Mouse (Mus musculus) cerebellum, postnatal 10 days (tissue): ENCODE results near the gene Wbp1.

Experiments
- DNase-seq, 2 experiments: peaks; one replicate each; pipeline ENCODE4 v3.0.0; 2021; ENCODE audit warnings: mixed read lengths in 2 of 2

The Wbp1 gene

DNA sequence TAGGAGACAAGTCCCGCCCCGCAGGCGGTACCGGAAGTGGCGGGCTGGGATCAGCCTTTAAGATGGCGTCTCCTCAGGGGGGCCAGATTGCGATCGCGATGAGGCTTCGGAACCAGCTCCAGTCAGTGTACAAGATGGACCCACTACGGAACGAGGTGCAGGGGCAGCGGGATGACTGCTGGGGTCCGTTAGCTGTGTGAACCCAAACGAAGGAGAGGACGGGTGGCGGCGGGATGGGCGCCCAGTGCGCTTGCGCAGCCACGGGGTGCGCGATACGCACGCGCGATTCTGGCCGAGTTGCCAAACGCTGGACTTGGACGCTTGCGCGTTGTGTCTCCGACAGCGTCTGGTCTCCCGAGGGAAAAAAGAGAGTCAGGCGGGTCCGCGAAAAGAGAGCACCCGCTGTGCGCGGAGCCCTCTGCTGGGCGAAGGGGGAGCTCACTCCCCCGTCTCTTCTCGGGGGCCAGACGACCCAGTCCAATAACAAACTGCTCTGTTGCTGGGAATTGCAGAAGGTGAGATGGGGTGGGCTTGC is 43.0 kb downstream of the Wbp1 start:
- peak; percentile 100 for DNase-seq

DNA sequence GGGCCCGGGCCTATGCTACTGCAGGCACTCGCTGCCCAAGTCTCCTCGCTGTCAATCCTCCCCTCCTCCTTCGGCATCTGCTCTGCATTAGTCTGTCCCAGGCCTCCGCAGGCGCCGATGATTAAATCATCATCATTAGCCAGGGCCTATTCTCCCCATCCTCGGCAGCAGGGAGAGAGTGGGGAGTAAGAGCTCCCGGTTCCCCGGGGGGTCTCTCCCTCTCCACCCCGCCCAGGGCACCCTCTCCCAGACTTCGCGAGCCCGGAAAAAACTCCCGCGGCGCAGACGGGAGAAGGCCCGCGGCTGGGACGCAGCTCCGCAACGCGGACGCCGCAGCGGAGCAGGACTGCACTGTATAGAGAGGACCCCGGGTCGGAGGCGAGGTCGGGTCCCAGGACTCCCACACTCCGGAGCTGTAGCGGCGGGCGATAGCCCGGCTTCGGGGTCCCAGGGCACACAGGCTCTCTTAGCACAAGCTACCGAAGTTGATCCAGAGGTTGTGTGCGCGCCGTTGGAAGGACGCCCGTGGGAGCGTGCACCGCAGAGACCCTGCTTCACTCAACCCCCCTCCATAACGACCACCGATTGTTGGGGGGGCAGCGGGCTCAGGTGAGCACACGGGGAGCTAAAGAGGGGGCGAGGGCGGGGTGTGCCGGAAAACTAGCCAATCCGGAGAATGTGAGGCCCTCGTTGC is 43.6 kb downstream of the Wbp1 start, which contains the start of gene Pcgf1:
Gene Pcgf1, plus strand, starts transcription at position 240 of the 694 bp plus-strand sequence.
- peak in 1 of 2 experiments; percentile 68 for DNase-seq

DNA sequence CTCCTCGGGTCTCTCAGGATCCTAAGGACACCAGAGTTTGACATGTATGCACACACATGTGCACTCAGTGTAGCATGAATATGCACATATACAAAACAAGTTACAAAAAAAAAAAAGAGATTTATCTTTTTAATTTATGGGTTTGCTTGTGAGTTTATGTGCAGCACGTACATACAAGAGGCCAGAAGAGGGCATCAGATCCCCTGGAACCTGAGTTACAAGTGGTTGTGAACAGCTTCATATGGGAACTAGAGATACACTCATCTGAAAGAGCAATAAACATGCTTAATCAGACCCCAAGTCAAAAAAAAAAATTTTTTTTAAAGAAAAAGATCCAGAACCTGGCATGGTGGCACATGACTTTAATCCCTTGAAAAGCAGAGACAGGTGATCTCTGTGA is 46.4 kb downstream of the Wbp1 start:
- DNase-seq = no peak

DNA sequence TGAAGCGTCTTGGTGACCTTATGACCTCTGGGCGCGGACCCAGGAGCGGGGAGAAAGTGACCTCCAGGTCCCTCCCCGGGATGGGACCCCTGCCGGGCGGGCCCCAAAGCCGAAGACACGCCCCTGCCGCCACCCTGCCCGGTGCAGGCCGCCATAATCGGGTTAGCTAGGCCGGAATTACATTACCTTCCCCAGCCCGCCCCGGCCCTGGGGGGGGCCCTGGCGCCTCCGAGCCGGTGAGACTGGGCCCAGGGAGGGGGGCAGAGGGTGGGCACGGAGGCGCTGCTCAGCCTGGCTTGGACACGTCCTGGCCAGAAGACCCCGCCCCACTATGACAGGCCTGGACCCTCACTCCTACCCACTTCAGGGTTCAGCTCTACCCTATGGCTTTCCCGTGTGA is 50.1 kb downstream of the Wbp1 start:
- peak in 1 of 2 experiments; percentile 49 for DNase-seq

DNA sequence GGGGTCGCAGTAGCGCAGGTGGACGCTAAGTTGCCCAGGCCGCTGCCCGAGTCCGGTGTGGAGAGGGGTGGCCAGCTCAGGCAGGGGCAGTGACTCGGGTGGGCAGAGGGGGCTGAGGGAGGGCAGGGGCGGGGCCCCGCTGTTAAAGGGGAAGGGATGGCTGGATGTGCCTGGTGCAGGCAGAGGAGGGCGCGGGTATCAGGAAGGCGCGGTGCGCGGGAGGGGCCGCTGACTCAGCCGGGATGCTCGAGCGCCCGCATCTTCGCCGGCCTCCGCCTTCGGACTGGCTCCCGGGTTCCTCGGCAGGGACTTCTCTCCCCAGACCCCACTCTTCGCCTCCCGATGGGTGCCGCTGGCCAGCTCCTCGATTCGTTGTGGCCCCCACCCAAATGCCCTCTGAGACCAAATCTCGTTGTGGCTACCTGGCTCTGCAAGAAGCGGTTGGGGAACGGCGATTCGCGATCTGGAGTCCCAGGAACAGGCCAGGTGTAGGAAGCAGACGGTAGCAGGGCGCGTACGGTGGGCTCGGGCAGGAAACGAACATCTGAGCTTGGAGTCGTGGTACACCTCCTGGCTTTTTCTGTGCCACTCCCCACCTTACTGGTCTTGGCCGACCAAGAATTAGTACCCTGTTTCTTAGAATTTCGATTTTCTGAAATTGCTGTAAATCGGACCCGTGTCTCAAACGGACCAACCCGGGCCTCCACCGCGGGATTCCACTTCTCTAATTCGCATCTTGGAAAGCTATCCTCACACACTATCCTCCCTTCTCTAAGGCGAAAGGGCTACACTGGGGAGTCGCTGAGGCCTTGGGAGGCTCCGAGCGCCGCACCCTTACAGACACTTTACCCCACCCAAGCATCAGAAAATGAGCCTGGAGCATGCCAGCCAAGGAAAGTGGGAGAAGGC is 50.8 kb downstream of the Wbp1 start:
- DNase-seq = peak; percentile 45 to 74

DNA sequence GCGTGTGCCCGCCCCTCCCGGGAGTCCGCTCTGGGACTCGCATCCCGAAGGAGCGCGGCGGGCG is 51.3 kb downstream of the Wbp1 start, which contains the start of gene Tlx2:
Gene Tlx2, minus strand, starts transcription at position 47 of the 64 bp plus-strand sequence.
- DNase-seq = no peak

DNA sequence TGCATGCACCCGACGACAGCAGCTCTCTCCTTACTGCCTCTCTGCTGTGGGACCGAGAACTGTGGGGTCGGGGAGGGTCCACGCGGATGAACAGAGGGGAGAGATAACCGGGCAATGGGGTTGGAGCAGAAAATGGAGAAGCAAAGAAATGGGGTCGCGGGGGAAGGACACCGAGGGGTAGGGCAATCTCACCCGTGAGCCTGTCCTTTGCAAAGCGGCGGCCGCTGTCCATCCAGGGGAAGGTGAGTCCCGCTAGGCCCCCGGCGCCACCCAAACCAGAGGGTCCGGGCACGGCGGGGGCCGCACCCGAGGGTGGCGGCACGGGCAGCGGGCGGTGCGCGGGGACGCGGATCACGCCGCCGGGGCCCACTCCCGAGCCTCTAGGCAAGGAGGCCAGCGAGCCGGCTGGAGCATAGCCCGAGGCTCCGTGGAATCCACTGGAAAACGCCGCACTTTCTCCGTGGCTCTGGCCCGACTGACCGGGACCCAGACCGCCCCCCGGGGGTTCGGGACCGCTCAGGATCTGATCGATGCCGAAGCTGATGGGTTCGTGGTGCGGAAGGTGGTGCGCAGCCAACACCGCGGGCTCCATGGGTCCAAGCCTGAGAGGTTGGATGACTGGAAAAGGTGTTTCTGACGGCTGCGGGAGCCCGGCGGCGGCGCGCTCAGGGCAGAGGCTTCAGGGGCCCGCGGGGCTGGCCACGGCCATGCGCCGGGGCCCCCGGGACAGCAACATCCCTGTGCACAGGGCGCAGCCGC is 51.7 kb downstream of the Wbp1 start:
- peak; percentile 36 to 55 for DNase-seq
